Mouse (Mus musculus): ENCODE measurements at regions not wholly inside any gene's neighbourhood (a gene's known extent, or its start where the extent isn't known, plus 50 kb on each side); places are given as distances from the start of the nearest gene placed in this dataset.

DNA sequence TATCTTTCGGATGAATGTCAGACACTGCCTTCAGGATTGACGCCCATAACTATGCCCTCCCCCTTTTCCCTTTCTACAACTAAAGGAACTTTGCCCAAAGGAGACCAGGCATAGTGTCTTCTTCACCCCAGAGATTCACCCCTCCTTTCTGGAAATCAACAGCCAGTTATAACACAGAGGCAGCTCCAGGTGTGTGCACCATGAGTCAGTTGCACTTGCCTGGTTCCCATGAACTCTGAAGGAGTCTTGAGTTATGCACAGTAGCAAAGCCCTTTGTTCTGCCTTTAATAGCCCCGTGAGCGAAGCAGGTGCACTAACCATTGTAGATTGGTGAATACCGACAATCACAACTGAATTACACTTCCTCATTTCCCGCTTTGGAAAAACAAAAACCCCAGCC is 94.5 kb upstream of the Paip1 start:
- H3K27ac ChIP-seq (replicated peaks): no peak overlapping the region
- no peak overlapping the region for H3K4me3 ChIP-seq (ENCODE audit: low read depth, low read length)
- no peak overlapping the region for H3K4me2 ChIP-seq (replicated peaks; ENCODE audit: low read depth)
- no peak overlapping the region for H3K9ac ChIP-seq (ENCODE audit: low read length)
- no peaks in the 10 kb centered on the region for H3K27me3 ChIP-seq (ENCODE audit: control insufficient read depth, insufficient read depth, low read length)
- TF ChIP-seq CTCF (IDR thresholded peaks at IDR 0.05; ENCODE audit: low read depth) (no peak), EP300 (optimal IDR thresholded peaks at IDR 0.05) (no peak)
- no peak for ATAC-seq (ENCODE audit: low FRiP score, low TSS enrichment)
- no peaks in the 10 kb centered on the region for H3K4me1 ChIP-seq (replicated peaks; ENCODE audit: control insufficient read depth, insufficient read depth)
- 82% methylated on average over 6 of the region's 6 CpGs for WGBS
- 0 out of 2 replicates have a peak, but pooled peaks cover 4% of the 10 kb centered on the region for H3K36me3 ChIP-seq (ENCODE audit: control insufficient read depth, insufficient read depth, low read length)
- H3K9me3 ChIP-seq (ENCODE audit: control insufficient read depth, low read length): no peaks in the 10 kb centered on the region
- DNase-seq (ENCODE audit: low spot score): no peak

- H3K4me3 ChIP-seq (ENCODE audit: low read depth, low read length): no peak overlapping the region
- TF ChIP-seq EP300 (optimal IDR thresholded peaks at IDR 0.05): no peak
- TF ChIP-seq CTCF (IDR thresholded peaks at IDR 0.05; ENCODE audit: low read depth): no peak
- H3K27me3 ChIP-seq (ENCODE audit: control insufficient read depth, insufficient read depth, low read length): no peaks in the 10 kb centered on the region
- DNase-seq (ENCODE audit: low spot score) (no peak), ATAC-seq (ENCODE audit: low FRiP score, low TSS enrichment) (no peak)
- no peak overlapping the region for H3K4me2 ChIP-seq (replicated peaks; ENCODE audit: low read depth)
- no peak overlapping the region for H3K27ac ChIP-seq (replicated peaks)
- H3K4me1 ChIP-seq (replicated peaks; ENCODE audit: control insufficient read depth, insufficient read depth): no peaks in the 10 kb centered on the region
- 78% methylated on average over 5 of the region's 5 CpGs for WGBS
- no peak overlapping the region for H3K9ac ChIP-seq (ENCODE audit: low read length)
- no peaks in the 10 kb centered on the region for H3K9me3 ChIP-seq (ENCODE audit: control insufficient read depth, low read length)
- H3K36me3 ChIP-seq (ENCODE audit: control insufficient read depth, insufficient read depth, low read length): 0 out of 2 replicates have a peak, but pooled peaks cover 4% of the 10 kb centered on the region
These were observed 90.5 kb upstream of the Paip1 start for GRCm38 (mm10) chr13:119337861-119338260.

GRCm38 (mm10) chr13:119339016-119339415 is 89.4 kb upstream of the Paip1 start:
- 57% methylated on average over 5 of the region's 5 CpGs for WGBS
- DNase-seq (ENCODE audit: low spot score) (no peak), ATAC-seq (ENCODE audit: low FRiP score, low TSS enrichment) (no peak)
- TF ChIP-seq EP300 (optimal IDR thresholded peaks at IDR 0.05): no peak
- no peak for TF ChIP-seq CTCF (IDR thresholded peaks at IDR 0.05; ENCODE audit: low read depth)
- Histone ChIP-seq H3K27me3 (ENCODE audit: control insufficient read depth, insufficient read depth, low read length) (no peaks in the 10 kb centered on the region), H3K4me2 (replicated peaks; ENCODE audit: low read depth) (no peak overlapping the region), H3K36me3 (ENCODE audit: control insufficient read depth, insufficient read depth, low read length) (0 out of 2 replicates have a peak, but pooled peaks cover 4% of the 10 kb centered on the region), H3K4me1 (replicated peaks; ENCODE audit: control insufficient read depth, insufficient read depth) (no peaks in the 10 kb centered on the region), H3K4me3 (ENCODE audit: low read depth, low read length) (no peak overlapping the region), H3K9ac (ENCODE audit: low read length) (no peak overlapping the region), H3K9me3 (ENCODE audit: control insufficient read depth, low read length) (no peaks in the 10 kb centered on the region), H3K27ac (replicated peaks) (no peak overlapping the region)

DNA sequence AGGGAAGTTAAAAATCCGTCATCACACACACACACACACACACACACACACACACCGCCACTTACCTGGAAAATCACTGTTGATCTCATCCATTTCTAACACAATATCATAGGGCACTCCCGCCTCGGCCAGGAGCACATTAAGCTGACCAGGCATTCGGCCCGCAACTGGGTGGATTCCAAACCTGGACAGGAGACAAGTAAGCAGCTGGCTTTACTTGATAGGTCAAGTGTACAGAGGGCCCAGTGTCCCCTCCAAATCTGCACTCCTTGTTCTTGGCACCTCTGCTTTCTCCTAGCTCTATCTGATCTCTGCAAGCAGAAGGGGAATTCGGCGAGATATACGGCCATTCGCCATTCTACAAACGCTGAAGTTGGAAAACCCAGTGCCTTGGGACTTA is 88.6 kb upstream of the Paip1 start:
- no peak overlapping the region for H3K9ac ChIP-seq (ENCODE audit: low read length)
- no peak for TF ChIP-seq EP300 (optimal IDR thresholded peaks at IDR 0.05)
- TF ChIP-seq CTCF (IDR thresholded peaks at IDR 0.05; ENCODE audit: low read depth): no peak
- ATAC-seq (ENCODE audit: low FRiP score, low TSS enrichment) (no peak), DNase-seq (ENCODE audit: low spot score) (no peak)
- no peaks in the 10 kb centered on the region for H3K9me3 ChIP-seq (ENCODE audit: control insufficient read depth, low read length)
- H3K4me2 ChIP-seq (replicated peaks; ENCODE audit: low read depth): no peak overlapping the region
- no peak overlapping the region for H3K4me3 ChIP-seq (ENCODE audit: low read depth, low read length)
- H3K27ac ChIP-seq (replicated peaks): no peak overlapping the region
- 0 out of 2 replicates have a peak, but pooled peaks cover 4% of the 10 kb centered on the region for H3K36me3 ChIP-seq (ENCODE audit: control insufficient read depth, insufficient read depth, low read length)
- no peaks in the 10 kb centered on the region for H3K4me1 ChIP-seq (replicated peaks; ENCODE audit: control insufficient read depth, insufficient read depth)
- no peaks in the 10 kb centered on the region for H3K27me3 ChIP-seq (ENCODE audit: control insufficient read depth, insufficient read depth, low read length)
- 86% methylated on average over 11 of the region's 11 CpGs for WGBS

DNA sequence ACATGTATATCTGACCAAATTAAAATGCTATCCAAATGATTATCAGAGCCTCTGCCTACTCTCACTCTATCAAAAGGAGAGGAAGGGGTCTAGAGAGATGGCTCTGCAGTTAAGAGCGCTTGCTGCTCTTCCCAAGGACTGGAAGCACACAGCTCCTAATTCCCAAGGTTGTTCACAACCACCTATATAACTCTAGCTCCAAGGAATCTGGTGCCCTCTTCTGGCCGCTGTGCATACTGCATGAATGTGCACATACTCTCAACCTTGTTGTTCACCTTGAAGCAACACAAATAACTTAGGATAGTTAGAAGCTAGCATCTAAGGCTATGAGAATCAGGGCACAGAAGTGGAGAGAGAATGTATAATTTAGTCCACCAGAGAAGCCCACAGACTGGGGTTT is 86.6 kb upstream of the Paip1 start:
- Histone ChIP-seq H3K4me1 (replicated peaks; ENCODE audit: control insufficient read depth, insufficient read depth) (no peaks in the 10 kb centered on the region), H3K4me2 (replicated peaks; ENCODE audit: low read depth) (no peak overlapping the region), H3K9ac (ENCODE audit: low read length) (no peak overlapping the region), H3K9me3 (ENCODE audit: control insufficient read depth, low read length) (no peaks in the 10 kb centered on the region), H3K4me3 (ENCODE audit: low read depth, low read length) (no peak overlapping the region), H3K36me3 (ENCODE audit: control insufficient read depth, insufficient read depth, low read length) (0 out of 2 replicates have a peak, but pooled peaks cover 4% of the 10 kb centered on the region), H3K27ac (replicated peaks) (no peak overlapping the region), H3K27me3 (ENCODE audit: control insufficient read depth, insufficient read depth, low read length) (no peaks in the 10 kb centered on the region)
- ATAC-seq (ENCODE audit: low FRiP score, low TSS enrichment) (no peak), DNase-seq (ENCODE audit: low spot score) (peak; percentile 67)
- TF ChIP-seq CTCF (IDR thresholded peaks at IDR 0.05; ENCODE audit: low read depth) (peak; percentile 87), EP300 (optimal IDR thresholded peaks at IDR 0.05) (no peak)
- 38% methylated on average over 2 of the region's 2 CpGs for WGBS

- Histone ChIP-seq H3K27me3 (ENCODE audit: control insufficient read depth, insufficient read depth, low read length) (no peaks in the 10 kb centered on the region), H3K4me2 (replicated peaks; ENCODE audit: low read depth) (no peak overlapping the region), H3K4me1 (replicated peaks; ENCODE audit: control insufficient read depth, insufficient read depth) (no peaks in the 10 kb centered on the region), H3K36me3 (ENCODE audit: control insufficient read depth, insufficient read depth, low read length) (0 out of 2 replicates have a peak, but pooled peaks cover 4% of the 10 kb centered on the region), H3K9me3 (ENCODE audit: control insufficient read depth, low read length) (no peaks in the 10 kb centered on the region), H3K4me3 (ENCODE audit: low read depth, low read length) (no peak overlapping the region), H3K9ac (ENCODE audit: low read length) (no peak overlapping the region), H3K27ac (replicated peaks) (no peak overlapping the region)
- WGBS: 84% methylated on average over 7 of the region's 7 CpGs
- DNase-seq (ENCODE audit: low spot score) (no peak), ATAC-seq (ENCODE audit: low FRiP score, low TSS enrichment) (no peak)
- no peak for TF ChIP-seq CTCF (IDR thresholded peaks at IDR 0.05; ENCODE audit: low read depth)
- no peak for TF ChIP-seq EP300 (optimal IDR thresholded peaks at IDR 0.05)
These were observed 85.6 kb upstream of the Paip1 start for GRCm38 (mm10) chr13:119342761-119343160.
